Mouse (Mus musculus) neural tube, embryonic 11.5 days (tissue): ENCODE results near the gene Pafah1b1. TPM values are rescaled to one million over a fixed set of nuclear protein-coding genes. Genes with fewer than 3 reads are reported as not detected.

Source experiments
- ATAC-seq: fragments of 200-750 bp; cut with Nextera tagmentation; 2 replicates; pipeline ENCODE4 v1.8.0; 2017; ENCODE audit warnings: moderate number of reproducible peaks, mild to moderate bottlenecking, moderate TSS enrichment, moderate library complexity; ENCODE audit not compliant: insufficient read depth, low FRiP score, low TSS enrichment
- DNase-seq: peaks from one replicate; pipeline ENCODE4 v3.0.0-alpha.2; 2015; ENCODE audit warnings: low spot score
- H3K27ac ChIP-seq: fragments of 300-500 bp; sonication (generic); 2 replicates; pipeline ENCODE4 v1.5.1; 2014; ENCODE audit warnings: low read depth, mild to moderate bottlenecking, low read length
- H3K27me3 ChIP-seq: fragments of 300-500 bp; sonication (generic); 2 replicates; pipeline ENCODE4 v1.6.1; 2014; ENCODE audit warnings: mild to moderate bottlenecking, low read length, mixed read lengths; ENCODE audit not compliant: control insufficient read depth, insufficient read depth
- H3K36me3 ChIP-seq: fragments of 300-500 bp; sonication (generic); 2 replicates; pipeline ENCODE4 v1.6.1; 2014; ENCODE audit warnings: mild to moderate bottlenecking, low read length, moderate library complexity, mixed read lengths; ENCODE audit not compliant: control insufficient read depth, insufficient read depth
- H3K4me1 ChIP-seq: fragments of 300-500 bp; sonication (generic); 2 replicates; pipeline ENCODE4 v1.6.1; 2014; ENCODE audit warnings: low read length, mixed read lengths; ENCODE audit not compliant: control insufficient read depth, insufficient read depth
- H3K4me2 ChIP-seq: fragments of 300-500 bp; sonication (generic); 2 replicates; pipeline ENCODE4 v1.6.1; 2014; ENCODE audit warnings: low read depth, mild to moderate bottlenecking, moderate library complexity
- H3K4me3 ChIP-seq: fragments of 300-500 bp; sonication (generic); 2 replicates; pipeline ENCODE4 v1.5.1; 2014; ENCODE audit warnings: low read depth, low read length
- H3K9ac ChIP-seq: fragments of 300-500 bp; sonication (generic); 2 replicates; pipeline ENCODE4 v1.6.1; 2014; ENCODE audit warnings: mild to moderate bottlenecking, low read length
- H3K9me3 ChIP-seq: fragments of 300-500 bp; sonication (generic); 2 replicates; pipeline ENCODE4 v1.6.1; 2016; ENCODE audit warnings: low read length; ENCODE audit not compliant: control insufficient read depth
- WGBS: fragments of 180-500 bp; shearing (Covaris S2); extraction: QIAGEN DNeasy Blood & Tissue Kit; methylation state at CpG from one replicate; pipeline ENCODE4 v1.1.7; 2014; 5-methylcytosine and 5-hydroxymethylcytosine counted together
- polyA plus RNA-seq: library from polyadenylated mRNA; unstranded; fragments of >200 nt; fragmentation: Nextera tagmentation; extraction: Ambion mirVana; gene quantifications from 2 replicates; pipeline ENCODE4 v1.2.1, GENCODE M21; 2014

The Pafah1b1 gene
- polyA plus RNA-seq, 1 experiment from 2014 or later, result 95.3 TPM

- peak; percentile 43 for ATAC-seq
- no peak overlapping the region for H3K27ac ChIP-seq
- no peaks in the 10 kb centered on the region for H3K36me3 ChIP-seq
- peak overlapping the region; percentile 97 for H3K4me2 ChIP-seq
- peaks cover 15% of the 10 kb centered on the region for H3K4me1 ChIP-seq
- H3K4me3 ChIP-seq, result peak overlapping the region; percentile 89
- WGBS, result 2% methylated on average over 47 of the region's 53 CpGs
- no peak for DNase-seq
- H3K9ac ChIP-seq, result peak overlapping the region; percentile 84
- H3K9me3 ChIP-seq, result no peaks in the 10 kb centered on the region
- H3K27me3 ChIP-seq, result no peaks in the 10 kb centered on the region
Measured at GRCm38 (mm10) chr11:74649647-74650551, 74.6 kb downstream of the Pafah1b1 start.

- DNase-seq (peak; percentile 92), ATAC-seq (peak; percentile 89)
- Histone ChIP-seq H3K4me3 (peak within 1 kb of the TSS; percentile 89), H3K4me1 (peaks cover 15% of the 10 kb centered on the region), H3K36me3 (no peaks in the 10 kb centered on the region), H3K9ac (peak within 1 kb of the TSS; percentile 84), H3K9me3 (no peaks in the 10 kb centered on the region), H3K27ac (peak within 1 kb of the TSS; percentile 23; the same call in 1 of the 2 replicates), H3K27me3 (no peaks in the 10 kb centered on the region), H3K4me2 (peak within 1 kb of the TSS; percentile 97)
- WGBS, result under 1% methylated on average over 55 of the region's 58 CpGs
Measured at GRCm38 (mm10) chr11:74649095-74649646, 75.3 kb downstream of the Pafah1b1 start, which contains the start of gene Cluh. TSS of gene Cluh (plus strand) at chr11:74649495.

GRCm38 (mm10) chr11:74648676-74649075 is 75.8 kb downstream of the Pafah1b1 start:
- peak; percentile 33; the same call in 1 of the 2 replicates for ATAC-seq
- no peaks in the 10 kb centered on the region for H3K27me3 ChIP-seq
- H3K4me3 ChIP-seq, result peak overlapping the region; percentile 89
- H3K4me2 ChIP-seq, result peak overlapping the region; percentile 97
- no peaks in the 10 kb centered on the region for H3K36me3 ChIP-seq
- 6% methylated on average over 1 of the region's 1 CpGs for WGBS
- H3K9ac ChIP-seq, result peak overlapping the region; percentile 84
- H3K27ac ChIP-seq, result peak overlapping the region; percentile 23; the same call in 1 of the 2 replicates
- H3K4me1 ChIP-seq, result peaks cover 15% of the 10 kb centered on the region
- DNase-seq, result no peak
- no peaks in the 10 kb centered on the region for H3K9me3 ChIP-seq

DNA sequence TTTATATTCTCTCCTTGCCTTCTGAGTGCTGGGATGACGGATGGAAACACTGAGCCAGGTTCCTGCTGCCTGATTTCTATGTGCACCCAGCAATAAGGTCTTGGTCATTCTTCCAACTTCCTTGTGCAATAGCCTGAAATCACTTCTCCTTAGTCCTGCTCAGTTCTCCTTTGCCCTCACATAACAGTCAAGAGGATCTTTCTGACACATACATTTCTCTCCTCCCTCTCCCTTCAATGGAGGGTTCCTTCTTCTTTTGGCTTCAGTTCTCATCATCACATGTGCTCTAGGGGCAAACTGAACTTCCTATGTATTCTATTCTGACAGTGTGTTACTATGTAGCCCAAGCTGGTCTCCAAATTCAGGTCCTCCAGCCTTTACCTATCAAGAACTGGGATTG is 76.5 kb downstream of the Pafah1b1 start:
- 76% methylated on average over 1 of the region's 1 CpGs for WGBS
- no peaks in the 10 kb centered on the region for H3K27me3 ChIP-seq
- no peak for DNase-seq

GRCm38 (mm10) chr11:74639628-74640027 is 84.8 kb downstream of the Pafah1b1 start:
- 74% methylated on average over 1 of the region's 1 CpGs for WGBS
- Histone ChIP-seq H3K27ac (no peak overlapping the region), H3K36me3 (no peaks in the 10 kb centered on the region), H3K9ac (no peak overlapping the region), H3K27me3 (peaks cover 2% of the 10 kb centered on the region), H3K4me3 (no peak overlapping the region), H3K4me2 (no peak overlapping the region), H3K4me1 (peaks cover 3% of the 10 kb centered on the region; the same call in 1 of the 2 replicates), H3K9me3 (no peaks in the 10 kb centered on the region)
- no peak for DNase-seq
- no peak for ATAC-seq

More for the DNA sequence above, 76.5 kb downstream of the Pafah1b1 start:
- Histone ChIP-seq H3K36me3 (no peaks in the 10 kb centered on the region), H3K9ac (no peak overlapping the region), H3K4me1 (peaks cover 15% of the 10 kb centered on the region), H3K9me3 (no peaks in the 10 kb centered on the region), H3K4me2 (no peak overlapping the region), H3K27ac (no peak overlapping the region), H3K4me3 (no peak overlapping the region)
- ATAC-seq, result no peak

- ATAC-seq, result peak; percentile 9; the same call in 1 of the 2 replicates
- no peaks in the 10 kb centered on the region for H3K9me3 ChIP-seq
- no peaks in the 10 kb centered on the region for H3K36me3 ChIP-seq
- H3K27me3 ChIP-seq, result peaks cover 2% of the 10 kb centered on the region
- peaks cover 3% of the 10 kb centered on the region; the same call in 1 of the 2 replicates for H3K4me1 ChIP-seq
- H3K27ac ChIP-seq, result 0 out of 2 replicates have a peak overlapping the region, but pooled peaks have one; percentile 11
- DNase-seq, result no peak
- H3K4me2 ChIP-seq, result peak overlapping the region; percentile 77
- H3K4me3 ChIP-seq, result peak overlapping the region; percentile 68
- 13% methylated on average over 9 of the region's 9 CpGs for WGBS
- peak overlapping the region; percentile 77 for H3K9ac ChIP-seq
Measured at GRCm38 (mm10) chr11:74638791-74639411, 85.6 kb downstream of the Pafah1b1 start.

DNA sequence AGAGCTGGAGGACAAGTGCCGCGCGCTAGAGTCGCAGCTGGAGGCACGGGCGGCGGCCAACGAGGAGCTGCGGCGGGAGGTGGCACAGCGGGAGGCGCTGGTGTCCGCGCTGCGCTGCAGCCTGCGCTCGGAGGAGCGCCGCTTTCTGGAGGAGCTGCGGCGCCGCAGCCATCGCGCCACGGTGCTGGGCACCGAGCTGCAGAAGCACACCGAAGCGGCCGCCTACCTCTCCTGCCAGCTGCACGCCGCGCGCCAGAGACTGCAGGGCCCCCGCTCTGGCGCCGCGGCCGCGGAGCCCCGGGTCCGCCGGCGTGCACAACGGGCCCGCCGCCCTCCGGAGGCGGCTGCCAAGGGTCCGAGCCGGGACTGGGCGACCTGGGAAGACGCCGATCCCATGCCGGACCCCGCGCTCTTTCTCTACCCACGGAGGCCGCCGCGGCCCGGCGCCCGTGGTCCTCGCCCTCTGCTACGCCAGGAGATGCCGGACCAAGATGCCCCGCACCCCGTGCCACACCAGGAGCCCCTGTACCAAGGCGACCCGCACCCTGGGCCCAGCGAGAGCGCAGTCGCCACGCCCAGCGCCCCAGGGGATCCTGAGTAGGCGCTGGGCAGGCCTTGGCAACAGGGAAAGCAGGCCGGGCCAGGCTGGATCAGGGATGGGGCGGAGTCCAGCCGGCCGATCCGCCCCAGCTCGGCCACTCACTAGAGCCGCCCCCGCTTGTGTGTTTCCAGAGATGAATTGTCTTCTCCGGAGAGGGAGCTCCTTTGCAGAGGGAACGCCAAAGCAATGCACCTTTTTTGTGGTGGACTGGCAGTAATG is 86.3 kb downstream of the Pafah1b1 start:
- Histone ChIP-seq H3K27ac (peak overlapping the region; percentile 11; the same call in 1 of the 2 replicates), H3K36me3 (no peaks in the 10 kb centered on the region), H3K4me1 (peaks cover 3% of the 10 kb centered on the region; the same call in 1 of the 2 replicates), H3K9ac (peak overlapping the region; percentile 77), H3K27me3 (peaks cover 2% of the 10 kb centered on the region), H3K9me3 (no peaks in the 10 kb centered on the region), H3K4me2 (peak overlapping the region; percentile 77), H3K4me3 (peak overlapping the region; percentile 68)
- ATAC-seq, result peak; percentile 80
- WGBS, result under 1% methylated on average over 77 of the region's 86 CpGs
- peak; percentile 81 for DNase-seq

DNA sequence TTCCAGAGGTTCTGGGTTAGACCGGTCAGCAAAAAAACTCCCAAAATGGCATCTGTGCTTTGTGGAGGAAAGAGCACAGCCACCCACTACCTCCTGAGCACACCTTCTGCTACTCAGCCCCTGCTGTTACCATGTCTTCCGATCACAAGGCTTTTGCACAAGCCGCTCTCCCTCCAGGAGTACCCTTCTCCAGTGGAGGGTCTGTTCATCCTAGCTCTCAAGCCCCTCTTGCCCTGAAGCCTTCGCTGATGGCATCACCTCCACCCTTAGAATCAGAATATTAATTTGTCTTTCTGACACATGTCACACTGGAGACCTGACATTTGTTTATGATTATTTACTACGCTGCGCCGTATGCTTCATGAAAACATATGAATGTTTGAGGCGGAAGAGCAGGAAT is 87.0 kb downstream of the Pafah1b1 start:
- peak overlapping the region; percentile 68 for H3K4me3 ChIP-seq
- peak overlapping the region; percentile 77 for H3K4me2 ChIP-seq
- peak overlapping the region; percentile 77 for H3K9ac ChIP-seq
- H3K27me3 ChIP-seq, result peaks cover 2% of the 10 kb centered on the region
- ATAC-seq, result peak; percentile 16; the same call in 1 of the 2 replicates
- H3K4me1 ChIP-seq, result peaks cover 3% of the 10 kb centered on the region; the same call in 1 of the 2 replicates
- no peak overlapping the region for H3K27ac ChIP-seq
- no peak for DNase-seq
- no peaks in the 10 kb centered on the region for H3K36me3 ChIP-seq
- no peaks in the 10 kb centered on the region for H3K9me3 ChIP-seq
- 19% methylated on average over 8 of the region's 8 CpGs for WGBS
